Mouse (Mus musculus) CD4-positive helper T cell, adult 2 months (primary cell): ENCODE data around the gene Egfl7.

Experiments
- DNase-seq: peaks from one replicate; pipeline ENCODE4 v3.0.0-alpha.2; 2012; ENCODE audit warnings: low read depth, missing footprints, low spot score

Gene Egfl7

GRCm38 (mm10) chr2:26594461-26594933 is 14.7 kb downstream of the Egfl7 start:
- DNase-seq = no peak

GRCm38 (mm10) chr2:26594934-26595724 is 15.3 kb downstream of the Egfl7 start:
- no peak for DNase-seq

- peak; percentile 28 for DNase-seq
Observed at GRCm38 (mm10) chr2:26595725-26596435, 16.1 kb downstream of the Egfl7 start.

- no peak for DNase-seq
Observed at GRCm38 (mm10) chr2:26596898-26597297, 17.1 kb downstream of the Egfl7 start.

- DNase-seq = no peak
Observed at GRCm38 (mm10) chr2:26597810-26598209, 18.0 kb downstream of the Egfl7 start.

GRCm38 (mm10) chr2:26598462-26598861 is 18.6 kb downstream of the Egfl7 start:
- no peak for DNase-seq

GRCm38 (mm10) chr2:26599965-26600364 is 20.2 kb downstream of the Egfl7 start:
- DNase-seq = no peak

GRCm38 (mm10) chr2:26600664-26601063 is 20.9 kb downstream of the Egfl7 start:
- DNase-seq = no peak

GRCm38 (mm10) chr2:26601595-26601994 is 21.8 kb downstream of the Egfl7 start:
- DNase-seq = no peak

GRCm38 (mm10) chr2:26602631-26603030 is 22.8 kb downstream of the Egfl7 start:
- DNase-seq = no peak

- DNase-seq = no peak
Observed at GRCm38 (mm10) chr2:26603159-26603558, 23.3 kb downstream of the Egfl7 start.

GRCm38 (mm10) chr2:26603720-26604671 is 24.2 kb downstream of the Egfl7 start, which contains the start of gene Agpat2:
Gene Agpat2, minus strand, starts transcription at chr2:26604417.
- peak; percentile 87 for DNase-seq

- no peak for DNase-seq
Observed at GRCm38 (mm10) chr2:26605331-26605730, 25.5 kb downstream of the Egfl7 start.

GRCm38 (mm10) chr2:26606579-26606978 is 26.8 kb downstream of the Egfl7 start:
- no peak for DNase-seq

GRCm38 (mm10) chr2:26607056-26607910 is 27.5 kb downstream of the Egfl7 start:
- DNase-seq = no peak

- DNase-seq = no peak
Observed at GRCm38 (mm10) chr2:26608781-26609180, 29.0 kb downstream of the Egfl7 start.

GRCm38 (mm10) chr2:26609261-26609661 is 29.4 kb downstream of the Egfl7 start:
- DNase-seq = no peak

- no peak for DNase-seq
Observed at GRCm38 (mm10) chr2:26610526-26610925, 30.7 kb downstream of the Egfl7 start.

GRCm38 (mm10) chr2:26611054-26611453 is 31.2 kb downstream of the Egfl7 start:
- no peak for DNase-seq

GRCm38 (mm10) chr2:26611896-26612295 is 32.1 kb downstream of the Egfl7 start:
- DNase-seq = no peak

GRCm38 (mm10) chr2:26614903-26615302 is 35.1 kb downstream of the Egfl7 start:
- DNase-seq = no peak
